Mouse (Mus musculus): Measurements from ENCODE around the gene Rpia. TPM values are rescaled to one million over a fixed set of nuclear protein-coding genes. Genes with fewer than 3 reads are reported as not detected.

Rpia gene
- polyA plus RNA-seq, 1 experiment from 2014 or later: 2.3 TPM

DNA sequence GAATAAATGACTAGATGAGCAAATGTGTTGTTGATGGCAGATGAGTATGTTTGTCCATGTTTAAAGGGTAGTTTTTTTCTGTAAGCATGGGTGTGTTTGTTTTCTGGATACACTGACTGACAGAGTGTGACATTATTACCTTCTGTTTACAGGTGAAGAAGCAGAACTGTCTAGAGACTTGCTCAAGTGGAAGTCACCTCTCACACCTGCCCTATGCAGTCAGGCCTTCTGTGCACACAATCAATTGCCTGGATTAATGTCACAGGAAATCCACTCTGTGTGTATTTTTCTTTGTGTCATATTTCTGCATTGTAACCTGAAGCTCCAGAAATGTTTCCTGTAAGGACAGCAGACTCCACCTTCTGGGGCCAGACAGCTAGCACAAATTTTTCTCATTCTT lies 51.5 kb downstream of the Rpia start:
- Histone ChIP-seq H3K9me3 (ENCODE audit: low read length) (no peaks in the 10 kb centered on the region), H3K4me1 (ENCODE audit: insufficient read depth, low read length) (no peaks in the 10 kb centered on the region), H3K4me2 (replicated peaks; ENCODE audit: low read depth, low read length) (no peak overlapping the region), H3K27ac (ENCODE audit: low read length) (no peak overlapping the region), H3K27me3 (ENCODE audit: insufficient read depth, low read length) (no peaks in the 10 kb centered on the region), H3K4me3 (ENCODE audit: low read length) (no peak overlapping the region), H3K9ac (replicated peaks; ENCODE audit: low read length) (no peak overlapping the region), H3K36me3 (ENCODE audit: insufficient read depth, low read length) (no peaks in the 10 kb centered on the region)
- ATAC-seq (ENCODE audit: low FRiP score, low TSS enrichment): no peak

DNA sequence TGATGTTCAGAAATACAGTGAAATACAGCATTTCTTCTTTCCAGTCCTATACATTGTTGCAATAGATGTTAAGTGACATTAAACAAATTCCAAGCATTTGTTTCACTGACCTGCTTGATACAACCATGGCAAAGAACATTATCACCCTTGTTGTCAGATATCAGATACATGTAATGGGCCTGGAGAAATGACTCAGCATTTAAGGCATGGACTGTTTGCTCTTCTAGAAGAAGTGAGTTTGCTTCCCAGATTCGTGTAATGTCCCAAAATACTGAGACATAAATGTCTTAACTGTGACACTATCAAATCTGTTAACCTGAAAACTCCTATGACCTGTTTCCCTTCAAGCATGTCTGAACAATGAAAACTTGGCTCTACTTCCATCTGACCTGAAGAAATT lies 52.6 kb downstream of the Rpia start:
- Histone ChIP-seq H3K4me1 (ENCODE audit: insufficient read depth, low read length) (no peaks in the 10 kb centered on the region), H3K9ac (replicated peaks; ENCODE audit: low read length) (no peak overlapping the region), H3K27ac (ENCODE audit: low read length) (no peak overlapping the region), H3K27me3 (ENCODE audit: insufficient read depth, low read length) (no peaks in the 10 kb centered on the region), H3K4me2 (replicated peaks; ENCODE audit: low read depth, low read length) (no peak overlapping the region), H3K36me3 (ENCODE audit: insufficient read depth, low read length) (no peaks in the 10 kb centered on the region), H3K4me3 (ENCODE audit: low read length) (no peak overlapping the region), H3K9me3 (ENCODE audit: low read length) (no peaks in the 10 kb centered on the region)
- 83% methylated on average over 1 of the region's 1 CpGs for WGBS
- no peak for ATAC-seq (ENCODE audit: low FRiP score, low TSS enrichment)

DNA sequence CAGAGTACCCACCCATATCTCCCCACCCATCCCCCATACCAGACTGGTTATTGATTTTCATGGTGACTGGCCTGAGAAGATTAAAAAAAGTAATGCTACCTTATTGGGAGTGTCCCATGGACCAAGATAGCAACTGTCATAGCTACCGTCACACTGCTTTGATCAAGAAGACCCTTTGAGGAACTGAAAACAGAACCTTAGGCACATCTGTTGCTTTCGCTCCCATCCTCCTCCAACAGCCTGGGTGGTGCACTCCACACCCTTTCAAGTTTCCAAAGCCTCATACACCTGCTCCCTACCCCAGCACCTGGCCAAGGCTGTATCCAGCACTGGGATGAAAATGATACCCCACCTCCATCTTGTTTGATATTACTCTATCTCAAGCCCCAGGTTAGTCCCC lies 56.5 kb downstream of the Rpia start:
- no peaks in the 10 kb centered on the region for H3K9me3 ChIP-seq (ENCODE audit: low read length)
- H3K4me2 ChIP-seq (replicated peaks; ENCODE audit: low read depth, low read length): no peak overlapping the region
- no peaks in the 10 kb centered on the region for H3K4me1 ChIP-seq (ENCODE audit: insufficient read depth, low read length)
- 90% methylated on average over 2 of the region's 2 CpGs for WGBS
- no peaks in the 10 kb centered on the region for H3K27me3 ChIP-seq (ENCODE audit: insufficient read depth, low read length)
- no peak overlapping the region for H3K27ac ChIP-seq (ENCODE audit: low read length)
- ATAC-seq (ENCODE audit: low FRiP score, low TSS enrichment): no peak
- no peaks in the 10 kb centered on the region for H3K36me3 ChIP-seq (ENCODE audit: insufficient read depth, low read length)
- H3K9ac ChIP-seq (replicated peaks; ENCODE audit: low read length): no peak overlapping the region
- no peak overlapping the region for H3K4me3 ChIP-seq (ENCODE audit: low read length)

DNA sequence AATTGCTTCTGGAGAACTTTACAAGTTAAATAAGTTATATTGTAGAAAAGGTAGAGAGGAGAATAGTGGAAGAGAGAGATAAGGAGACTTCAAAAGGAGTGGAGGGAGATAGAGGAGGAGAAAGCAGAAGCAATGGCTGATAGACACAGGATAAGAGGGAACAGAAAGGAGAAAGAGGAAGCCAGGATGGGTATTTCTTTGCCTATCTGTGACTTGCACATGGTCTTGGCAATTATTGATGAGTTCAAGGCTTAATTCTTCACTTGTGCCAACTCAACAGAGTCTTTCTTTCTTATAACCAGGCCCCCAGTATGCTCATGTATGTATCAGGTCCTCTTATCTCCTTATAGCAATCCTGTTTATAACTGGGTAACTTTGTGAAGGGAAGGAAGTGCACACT lies 61.2 kb downstream of the Rpia start:
- ATAC-seq (ENCODE audit: low FRiP score, low TSS enrichment): no peak
- Histone ChIP-seq H3K9me3 (ENCODE audit: low read length) (no peaks in the 10 kb centered on the region), H3K4me3 (ENCODE audit: low read length) (no peak overlapping the region), H3K36me3 (ENCODE audit: insufficient read depth, low read length) (no peaks in the 10 kb centered on the region), H3K4me2 (replicated peaks; ENCODE audit: low read depth, low read length) (no peak overlapping the region), H3K27ac (ENCODE audit: low read length) (no peak overlapping the region), H3K9ac (replicated peaks; ENCODE audit: low read length) (no peak overlapping the region), H3K27me3 (ENCODE audit: insufficient read depth, low read length) (no peaks in the 10 kb centered on the region), H3K4me1 (ENCODE audit: insufficient read depth, low read length) (no peaks in the 10 kb centered on the region)

DNA sequence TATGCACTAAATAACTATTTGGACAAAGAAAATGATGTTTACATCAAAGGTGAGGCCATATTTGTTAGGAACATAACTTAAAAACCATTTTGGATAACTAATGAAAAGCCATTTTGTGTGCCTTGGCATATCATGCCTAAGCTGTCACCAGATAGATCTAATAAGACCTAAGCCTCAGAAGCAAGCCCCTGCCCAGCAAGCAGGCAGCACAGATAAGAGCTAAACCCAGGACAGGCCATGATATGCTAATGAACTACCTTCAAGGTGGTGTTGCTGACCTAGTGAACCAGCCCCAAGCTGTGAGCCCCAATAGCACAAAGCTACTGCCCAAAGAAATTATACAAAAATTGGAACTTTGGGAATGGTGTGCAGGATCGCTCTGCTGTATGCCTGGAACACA lies 62.9 kb downstream of the Rpia start:
- no peaks in the 10 kb centered on the region for H3K36me3 ChIP-seq (ENCODE audit: insufficient read depth, low read length)
- H3K27me3 ChIP-seq (ENCODE audit: insufficient read depth, low read length): no peaks in the 10 kb centered on the region
- no peak for ATAC-seq (ENCODE audit: low FRiP score, low TSS enrichment)
- no peaks in the 10 kb centered on the region for H3K4me1 ChIP-seq (ENCODE audit: insufficient read depth, low read length)
- H3K27ac ChIP-seq (ENCODE audit: low read length): no peak overlapping the region
- H3K4me2 ChIP-seq (replicated peaks; ENCODE audit: low read depth, low read length): no peak overlapping the region
- no peaks in the 10 kb centered on the region for H3K9me3 ChIP-seq (ENCODE audit: low read length)
- WGBS: 80% methylated on average over 1 of the region's 1 CpGs
- H3K9ac ChIP-seq (replicated peaks; ENCODE audit: low read length): no peak overlapping the region
- H3K4me3 ChIP-seq (ENCODE audit: low read length): no peak overlapping the region

DNA sequence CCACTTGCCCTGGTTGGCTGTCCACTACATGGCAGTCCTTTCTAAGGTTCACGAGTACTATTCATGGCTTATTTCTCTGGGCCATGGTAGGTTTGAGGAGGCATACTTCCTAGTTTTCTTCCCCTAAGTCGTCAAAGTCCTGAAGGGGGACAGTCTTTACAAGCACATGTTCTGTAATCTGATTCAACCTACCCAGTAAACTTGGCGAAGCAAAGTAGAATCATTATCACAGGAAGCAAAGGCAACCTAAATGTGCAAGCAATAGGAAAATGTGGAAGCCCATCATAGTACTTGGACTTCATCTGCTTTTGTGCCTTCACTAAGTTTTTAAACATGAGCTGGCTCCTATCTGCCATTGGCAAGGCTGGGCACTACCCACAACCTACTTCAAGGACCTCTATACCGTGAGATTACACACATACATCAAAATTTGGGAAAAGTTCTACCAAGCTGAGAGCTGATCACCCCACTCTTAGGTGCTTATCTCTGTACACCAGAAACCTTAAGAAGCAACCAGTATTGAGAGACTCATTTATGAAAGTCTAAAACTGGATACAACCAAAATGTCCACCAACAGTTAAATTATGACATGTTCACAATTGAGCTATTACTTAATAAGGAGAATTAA lies 64.8 kb downstream of the Rpia start:
- whole genome bisulfite sequencing: 70% methylated on average over 4 of the region's 4 CpGs
- ATAC-seq (ENCODE audit: low FRiP score, low TSS enrichment): no peak

DNA sequence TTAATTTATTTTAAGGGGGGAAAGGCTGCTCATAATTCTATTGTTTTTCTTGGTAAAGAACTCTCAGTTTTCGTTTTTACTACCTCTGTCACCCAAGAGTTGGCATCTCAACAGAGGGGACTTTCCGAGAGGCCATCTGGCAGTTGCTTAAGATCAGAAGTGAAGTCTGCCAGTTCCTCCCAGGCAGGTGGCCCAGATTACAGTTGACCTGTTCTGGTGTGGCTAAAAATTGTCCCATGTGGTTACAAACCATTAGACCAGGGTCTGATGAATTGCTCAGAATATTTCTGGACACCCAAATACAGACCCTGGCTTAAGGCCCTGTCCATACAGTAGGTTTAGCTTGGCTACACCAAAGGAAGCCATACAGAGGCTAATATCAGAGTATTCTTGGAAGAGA lies 66.4 kb downstream of the Rpia start:
- H3K4me2 ChIP-seq (replicated peaks; ENCODE audit: low read depth, low read length): no peak overlapping the region
- no peaks in the 10 kb centered on the region for H3K9me3 ChIP-seq (ENCODE audit: low read length)
- no peak overlapping the region for H3K27ac ChIP-seq (ENCODE audit: low read length)
- no peak overlapping the region for H3K9ac ChIP-seq (replicated peaks; ENCODE audit: low read length)
- H3K27me3 ChIP-seq (ENCODE audit: insufficient read depth, low read length): no peaks in the 10 kb centered on the region
- H3K4me3 ChIP-seq (ENCODE audit: low read length): no peak overlapping the region
- 42% methylated on average over 2 of the region's 2 CpGs for WGBS
- no peak for ATAC-seq (ENCODE audit: low FRiP score, low TSS enrichment)
- no peaks in the 10 kb centered on the region for H3K4me1 ChIP-seq (ENCODE audit: insufficient read depth, low read length)
- no peaks in the 10 kb centered on the region for H3K36me3 ChIP-seq (ENCODE audit: insufficient read depth, low read length)

More for the DNA sequence above, 64.8 kb downstream of the Rpia start:
- no peak overlapping the region for H3K4me3 ChIP-seq (ENCODE audit: low read length)
- no peaks in the 10 kb centered on the region for H3K27me3 ChIP-seq (ENCODE audit: insufficient read depth, low read length)
- no peaks in the 10 kb centered on the region for H3K4me1 ChIP-seq (ENCODE audit: insufficient read depth, low read length)
- no peaks in the 10 kb centered on the region for H3K36me3 ChIP-seq (ENCODE audit: insufficient read depth, low read length)
- no peak overlapping the region for H3K4me2 ChIP-seq (replicated peaks; ENCODE audit: low read depth, low read length)
- H3K9me3 ChIP-seq (ENCODE audit: low read length): no peaks in the 10 kb centered on the region
- no peak overlapping the region for H3K9ac ChIP-seq (replicated peaks; ENCODE audit: low read length)
- H3K27ac ChIP-seq (ENCODE audit: low read length): no peak overlapping the region

DNA sequence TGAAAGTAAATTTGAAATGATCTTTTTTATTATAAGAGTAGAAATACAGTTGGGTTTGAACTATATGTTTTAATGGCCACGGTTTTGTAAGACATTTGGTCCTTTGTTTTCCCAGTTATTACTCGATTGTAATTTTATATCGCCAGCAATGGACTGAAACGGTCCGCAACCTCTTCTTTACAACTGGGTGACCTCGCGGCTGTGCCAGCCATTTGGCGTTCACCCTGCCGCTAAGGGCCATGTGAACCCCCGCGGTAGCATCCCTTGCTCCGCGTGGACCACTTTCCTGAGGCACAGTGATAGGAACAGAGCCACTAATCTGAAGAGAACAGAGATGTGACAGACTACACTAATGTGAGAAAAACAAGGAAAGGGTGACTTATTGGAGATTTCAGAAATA lies 67.3 kb downstream of the Rpia start:
- Histone ChIP-seq H3K4me2 (replicated peaks; ENCODE audit: low read depth, low read length) (no peak overlapping the region), H3K27me3 (ENCODE audit: insufficient read depth, low read length) (no peaks in the 10 kb centered on the region)

DNA sequence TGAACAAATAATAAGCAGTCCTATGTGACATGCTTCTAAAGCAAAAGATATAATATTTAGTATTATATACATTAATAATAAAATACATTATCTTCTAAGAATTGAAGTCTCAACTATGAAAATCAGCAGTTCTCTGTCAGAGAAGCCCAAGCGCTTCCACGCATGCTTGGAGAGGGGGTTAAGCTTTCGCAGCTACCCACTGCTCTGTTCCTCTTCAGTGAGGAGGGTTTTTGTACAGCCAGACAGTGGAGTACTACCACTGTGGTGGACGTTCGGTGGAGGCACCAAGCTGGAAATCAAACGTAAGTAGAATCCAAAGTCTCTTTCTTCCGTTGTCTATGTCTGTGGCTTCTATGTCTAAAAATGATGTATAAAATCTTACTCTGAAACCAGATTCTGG lies 69.7 kb downstream of the Rpia start:
- Histone ChIP-seq H3K9ac (replicated peaks; ENCODE audit: low read length) (no peak overlapping the region), H3K4me3 (ENCODE audit: low read length) (no peak overlapping the region), H3K9me3 (ENCODE audit: low read length) (no peaks in the 10 kb centered on the region), H3K27me3 (ENCODE audit: insufficient read depth, low read length) (no peaks in the 10 kb centered on the region), H3K27ac (ENCODE audit: low read length) (no peak overlapping the region), H3K4me2 (replicated peaks; ENCODE audit: low read depth, low read length) (no peak overlapping the region), H3K4me1 (ENCODE audit: insufficient read depth, low read length) (no peaks in the 10 kb centered on the region), H3K36me3 (ENCODE audit: insufficient read depth, low read length) (no peaks in the 10 kb centered on the region)
- ATAC-seq (ENCODE audit: low FRiP score, low TSS enrichment): no peak
- 83% methylated on average over 7 of the region's 7 CpGs for WGBS

More for the DNA sequence above, 67.3 kb downstream of the Rpia start:
- Histone ChIP-seq H3K4me3 (ENCODE audit: low read length) (no peak overlapping the region), H3K4me1 (ENCODE audit: insufficient read depth, low read length) (no peaks in the 10 kb centered on the region), H3K36me3 (ENCODE audit: insufficient read depth, low read length) (no peaks in the 10 kb centered on the region), H3K9ac (replicated peaks; ENCODE audit: low read length) (no peak overlapping the region), H3K27ac (ENCODE audit: low read length) (no peak overlapping the region), H3K9me3 (ENCODE audit: low read length) (no peaks in the 10 kb centered on the region)
- ATAC-seq (ENCODE audit: low FRiP score, low TSS enrichment): no peak
- WGBS: 94% methylated on average over 13 of the region's 13 CpGs

DNA sequence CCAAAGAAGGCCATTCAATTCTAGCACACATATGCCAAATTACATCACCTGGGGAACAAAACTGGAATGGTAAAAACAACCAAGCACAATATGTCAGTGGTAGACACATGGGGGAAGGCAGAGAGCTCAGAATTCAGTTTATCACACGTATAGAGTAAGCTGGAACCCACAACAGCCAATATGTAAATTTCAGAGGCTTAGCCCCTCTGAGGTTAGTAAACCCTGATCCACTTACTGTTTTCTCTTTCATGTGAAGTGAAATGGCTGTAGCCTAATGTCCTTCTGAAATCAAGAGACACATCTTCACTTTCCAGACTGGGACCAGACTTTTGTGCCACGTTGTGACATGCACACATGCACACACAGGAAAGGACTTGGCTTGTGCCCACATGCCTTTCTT lies 73.3 kb downstream of the Rpia start:
- no peaks in the 10 kb centered on the region for H3K4me1 ChIP-seq (ENCODE audit: insufficient read depth, low read length)
- no peak for ATAC-seq (ENCODE audit: low FRiP score, low TSS enrichment)
- H3K9me3 ChIP-seq (ENCODE audit: low read length): no peaks in the 10 kb centered on the region
- H3K4me3 ChIP-seq (ENCODE audit: low read length): no peak overlapping the region
- H3K9ac ChIP-seq (replicated peaks; ENCODE audit: low read length): no peak overlapping the region
- 68% methylated on average over 2 of the region's 2 CpGs for WGBS
- no peak overlapping the region for H3K4me2 ChIP-seq (replicated peaks; ENCODE audit: low read depth, low read length)
- no peak overlapping the region for H3K27ac ChIP-seq (ENCODE audit: low read length)
- no peaks in the 10 kb centered on the region for H3K27me3 ChIP-seq (ENCODE audit: insufficient read depth, low read length)
- H3K36me3 ChIP-seq (ENCODE audit: insufficient read depth, low read length): no peaks in the 10 kb centered on the region

All from kidney, embryonic 16.5 days (tissue).